ENCODE assay signal across 22 mouse cellular contexts in genomic region chr16:72734234-72734633, GRCm38 (mm10).
DNase-seq lines count a peak whose midpoint lies in the region; ATAC-seq and TF ChIP-seq lines count a peak whose summit lies in the region.
"Had no signal": no experiment of that assay in that cellular context is flagged by ENCODE, and none has a peak within 500 bp of the region (broad histone marks: within the 10 kb centered on the region; RNA-seq: fewer than 3 reads in every experiment).

No protein-coding gene starts in this region.

- H3K9me3 ChIP-seq in midbrain, embryonic 13.5 days, result no peaks in the 10 kb centered on the region
- H3K9me3 ChIP-seq in midbrain, embryonic 16.5 days (replicated peaks; ENCODE audit: control insufficient read depth, low read length, poor library complexity, severe bottlenecking), result no peaks in the 10 kb centered on the region
- H3K9me3 ChIP-seq: forebrain, embryonic 15.5 days; heart, embryonic 15.5 days; hindbrain, embryonic 15.5 days; limb, embryonic 12.5 days; lung, embryonic 15.5 days had no signal

- no peak for TF ChIP-seq POLR2A in kidney, adult 2 months (IDR thresholded peaks at IDR 0.05; ENCODE audit: low read depth, low read length)

- no peaks in the 10 kb centered on the region for H3K4me1 ChIP-seq in kidney, adult 2 months (ENCODE audit: control insufficient read depth, insufficient read depth, low read length)
- H3K4me1 ChIP-seq in midbrain, embryonic 13.5 days (replicated peaks), result 0 out of 2 replicates have a peak, but pooled peaks cover 24% of the 10 kb centered on the region
- H3K4me1 ChIP-seq in midbrain, embryonic 16.5 days (ENCODE audit: control insufficient read depth, insufficient read depth, low read length), result peaks cover 8% of the 10 kb centered on the region
- H3K4me1 ChIP-seq: forebrain, embryonic 15.5 days; heart, embryonic 15.5 days had no signal

- no peaks in the 10 kb centered on the region for H3K27me3 ChIP-seq in kidney, adult 2 months (replicated peaks; ENCODE audit: control insufficient read depth, insufficient read depth, low read length)
- H3K27me3 ChIP-seq in midbrain, embryonic 13.5 days, result no peaks in the 10 kb centered on the region
- no peaks in the 10 kb centered on the region for H3K27me3 ChIP-seq in midbrain, embryonic 16.5 days (ENCODE audit: control insufficient read depth, insufficient read depth, low read depth, low read length)
- H3K27me3 ChIP-seq: forebrain, embryonic 15.5 days; heart, embryonic 15.5 days; hindbrain, embryonic 15.5 days; limb, embryonic 12.5 days; lung, embryonic 15.5 days had no signal

- no peak for TF ChIP-seq CTCF in kidney, adult 2 months (conservative IDR thresholded peaks at IDR 0.05; ENCODE audit: insufficient read depth, insufficient read length, low read depth, low read length)

- H3K4me2 ChIP-seq in midbrain, embryonic 13.5 days (replicated peaks), result no peak overlapping the region
- H3K4me2 ChIP-seq in midbrain, embryonic 16.5 days (ENCODE audit: low read length), result no peak overlapping the region
- H3K4me2 ChIP-seq: forebrain, embryonic 15.5 days; heart, embryonic 15.5 days; hindbrain, embryonic 15.5 days; limb, embryonic 12.5 days had no signal

- 48% methylated on average over 5 of the region's 5 CpGs for WGBS in kidney, adult 2 months
- WGBS in midbrain, embryonic 13.5 days, result 88% methylated on average over 5 of the region's 5 CpGs
- WGBS in midbrain, embryonic 16.5 days, result 78% methylated on average over 5 of the region's 5 CpGs

- DNase-seq in kidney, adult 2 months, result peak; percentile 67
- DNase-seq in kidney, adult 18-20 months, result no peak
- peak; percentile 16 to 65 for DNase-seq in kidney, postnatal 36 days
- no peak for DNase-seq in frontal cortex, postnatal 14 days (ENCODE audit: low spot score in 2 of 2)
- DNase-seq: adrenal gland, postnatal 10 days; cerebellum, postnatal 14 days; embryo, embryonic 11 days; gastrocnemius, postnatal 36 days; heart, postnatal 4 days; layer of hippocampus, adult 9-11 months; midbrain, embryonic 14.5 days had no signal

- H3K36me3 ChIP-seq in kidney, adult 2 months (ENCODE audit: control insufficient read depth, insufficient read depth, low read length), result no peaks in the 10 kb centered on the region
- H3K36me3 ChIP-seq in midbrain, embryonic 13.5 days, result no peaks in the 10 kb centered on the region
- H3K36me3 ChIP-seq in midbrain, embryonic 16.5 days (ENCODE audit: control insufficient read depth, insufficient read depth, low read length), result no peaks in the 10 kb centered on the region
- H3K36me3 ChIP-seq: forebrain, embryonic 15.5 days; G1E; heart, embryonic 15.5 days; hindbrain, embryonic 15.5 days; limb, embryonic 12.5 days; lung, embryonic 15.5 days had no signal

- H3K27ac ChIP-seq in kidney, adult 2 months (ENCODE audit: insufficient read depth, low read depth, low read length), result no peak overlapping the region
- 0 out of 2 replicates have a peak overlapping the region, but pooled peaks have one; percentile 2 for H3K27ac ChIP-seq in midbrain, embryonic 13.5 days
- H3K27ac ChIP-seq in midbrain, embryonic 16.5 days (ENCODE audit: low read length), result no peak overlapping the region
- H3K27ac ChIP-seq: forebrain, embryonic 15.5 days; heart, embryonic 15.5 days; hindbrain, embryonic 15.5 days; limb, embryonic 12.5 days; lung, embryonic 15.5 days had no signal

- ATAC-seq in midbrain, embryonic 13.5 days, result no peak
- no peak for ATAC-seq in midbrain, embryonic 16.5 days
- ATAC-seq in cerebellum, adult (ENCODE audit: insufficient number of reproducible peaks, low FRiP score, low TSS enrichment), result no peak
- ATAC-seq: activated CD4-positive, CD25-positive, alpha-beta regulatory T cell, adult 4 months; forebrain, embryonic 15.5 days had no signal

- H3K4me3 ChIP-seq in kidney, adult 2 months (ENCODE audit: insufficient read depth, low read depth, low read length), result no peak overlapping the region
- H3K4me3 ChIP-seq in midbrain, embryonic 13.5 days (replicated peaks), result no peak overlapping the region
- H3K4me3 ChIP-seq in midbrain, embryonic 16.5 days (ENCODE audit: low read depth, low read length), result no peak overlapping the region
- H3K4me3 ChIP-seq: forebrain, embryonic 15.5 days; heart, embryonic 15.5 days; hindbrain, embryonic 15.5 days; limb, embryonic 12.5 days; lung, embryonic 15.5 days; myocyte had no signal

- no peak overlapping the region for H3K9ac ChIP-seq in midbrain, embryonic 13.5 days (replicated peaks)
- H3K9ac ChIP-seq in midbrain, embryonic 16.5 days (ENCODE audit: low read depth, low read length), result no peak overlapping the region
- H3K9ac ChIP-seq: forebrain, embryonic 15.5 days; heart, embryonic 15.5 days; hindbrain, embryonic 15.5 days; limb, embryonic 12.5 days; lung, embryonic 15.5 days had no signal

Comparison
In these comparisons a context has a peak if more than half of its experiments do, and no peak if none do; other contexts are left out.
1. DNase-seq: peak in kidney, adult 2 months (single experiment) and kidney, postnatal 36 days (2 of 2); none in kidney, adult 18-20 months (single experiment) and frontal cortex, postnatal 14 days (0 of 2).